Mouse (Mus musculus) E14TG2a.4 (cell line): ENCODE data around the gene Uspl1.

Experiments used
- CTCF ChIP-seq: conservative IDR thresholded peaks from 2 replicates; pipeline ENCODE4 v1.5.1; 2014; ENCODE audit warnings: low read length
- NANOG ChIP-seq: IDR thresholded peaks from 2 replicates; pipeline ENCODE4 v1.6.1; 2014; ENCODE audit warnings: borderline replicate concordance, low read length, mixed read lengths
- POU5F1 ChIP-seq: IDR thresholded peaks from 2 replicates; pipeline ENCODE4 v1.6.1; 2014; ENCODE audit warnings: low read length, borderline replicate concordance

GRCm38 (mm10) chr5:149164881-149165280 lies 19.3 kb upstream of the Uspl1 start:
- TF ChIP-seq POU5F1 (0 out of 2 replicates have a peak, but pooled peaks have one; percentile 33), CTCF (no peak), NANOG (no peak)
